Mouse (Mus musculus): ENCODE data around the gene Mrpl4.
A peak's percentile ranks its signal among the peaks of the same experiment; 100 is the strongest.
"Not testable (repeated sequence)": the region's sequence is repeated elsewhere in the genome, so short reads cannot be mapped to it uniquely, and the experiment has no call there.

The Mrpl4 gene

DNA sequence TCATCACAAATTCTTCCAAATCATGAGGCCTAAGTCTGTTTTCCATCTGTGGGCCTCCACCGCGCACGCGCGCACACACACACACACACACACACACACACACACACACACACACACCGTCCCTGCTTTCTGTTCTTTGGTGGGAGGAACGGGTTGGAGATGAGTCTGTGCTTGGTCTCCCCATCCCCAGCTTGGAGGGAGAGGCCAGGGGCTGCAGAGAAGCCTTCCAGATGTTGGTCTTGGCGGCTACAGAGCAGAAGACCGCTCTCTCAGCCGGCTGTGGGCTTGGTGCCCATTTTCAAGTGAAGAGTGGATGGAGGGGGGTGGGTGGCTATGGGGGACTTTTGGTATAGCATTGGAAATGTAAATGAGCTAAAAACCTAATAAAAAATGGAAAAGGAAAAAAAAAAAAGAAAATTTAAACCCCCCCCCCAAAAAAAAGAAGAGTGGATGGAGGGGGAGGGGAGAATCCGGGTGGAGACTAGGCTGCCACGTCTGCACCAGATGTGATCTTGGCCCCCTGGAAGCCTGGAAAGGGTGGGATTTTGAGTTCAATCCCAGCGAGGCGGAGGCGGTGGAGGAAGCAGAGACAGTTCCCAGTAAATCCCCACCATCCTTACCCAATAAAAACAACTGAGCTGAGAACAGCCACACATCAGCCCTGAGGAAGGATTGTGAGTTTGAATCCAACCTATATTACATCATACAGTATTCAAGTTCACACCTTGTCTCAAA is 15.4 kb upstream of the Mrpl4 start:
- DNase-seq, result no peak

DNA sequence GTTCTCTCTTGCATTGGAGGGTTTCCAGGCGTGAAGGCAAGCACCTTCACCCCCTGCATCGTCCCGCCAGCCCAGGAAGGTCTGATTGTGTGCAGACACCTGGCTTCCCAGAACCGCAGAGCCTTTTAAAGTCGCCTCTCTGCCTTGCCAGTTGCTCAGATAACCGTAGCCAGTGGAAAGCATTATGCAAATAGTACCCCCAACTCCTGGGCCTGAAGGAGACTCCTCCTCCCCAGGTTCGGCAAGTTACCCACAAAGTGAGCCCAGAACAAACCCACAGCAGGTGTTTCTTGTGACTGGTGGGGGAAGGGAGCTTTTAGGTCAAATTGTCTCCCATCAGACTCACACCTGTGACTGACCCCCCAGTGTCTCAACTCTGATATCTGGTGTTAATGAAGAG is 14.6 kb upstream of the Mrpl4 start:
- DNase-seq, result no peak

DNA sequence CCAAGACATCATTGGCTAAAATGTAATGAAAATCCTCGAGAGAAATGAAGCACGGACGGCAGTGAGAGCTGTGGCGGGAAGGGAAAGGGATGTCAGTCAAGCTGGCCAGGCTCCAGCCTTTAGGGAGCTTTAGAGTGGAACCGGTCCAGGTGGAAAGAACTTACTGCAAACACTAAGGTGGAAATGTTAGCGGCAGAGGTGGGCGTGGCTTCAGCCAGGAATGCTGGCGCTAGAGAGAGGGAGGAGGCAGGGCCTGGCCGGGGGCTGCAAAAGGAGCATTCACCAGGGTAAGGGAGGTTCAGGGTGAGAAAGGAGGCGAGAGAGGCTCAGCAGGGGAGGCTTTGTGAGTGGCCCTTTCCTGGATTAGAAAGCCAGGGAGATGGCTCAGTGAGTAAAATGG is 11.7 kb upstream of the Mrpl4 start:
- peak; percentile 82 to 85 for DNase-seq

DNA sequence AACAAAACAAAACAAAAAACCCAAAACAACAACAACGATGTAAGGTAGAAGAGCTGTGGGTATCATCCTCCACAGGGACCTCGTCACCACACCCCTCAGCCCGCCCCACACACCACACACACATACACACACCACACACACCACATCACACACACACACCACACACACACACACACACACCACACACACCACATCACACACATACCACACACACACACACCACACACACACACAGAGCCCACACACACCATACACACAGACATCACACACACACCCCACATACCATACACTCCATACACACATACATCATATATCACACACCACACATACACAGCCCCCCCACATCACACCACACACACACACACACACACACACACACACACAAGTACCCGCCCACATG is 11.0 kb upstream of the Mrpl4 start:
- DNase-seq, result no peak

DNA sequence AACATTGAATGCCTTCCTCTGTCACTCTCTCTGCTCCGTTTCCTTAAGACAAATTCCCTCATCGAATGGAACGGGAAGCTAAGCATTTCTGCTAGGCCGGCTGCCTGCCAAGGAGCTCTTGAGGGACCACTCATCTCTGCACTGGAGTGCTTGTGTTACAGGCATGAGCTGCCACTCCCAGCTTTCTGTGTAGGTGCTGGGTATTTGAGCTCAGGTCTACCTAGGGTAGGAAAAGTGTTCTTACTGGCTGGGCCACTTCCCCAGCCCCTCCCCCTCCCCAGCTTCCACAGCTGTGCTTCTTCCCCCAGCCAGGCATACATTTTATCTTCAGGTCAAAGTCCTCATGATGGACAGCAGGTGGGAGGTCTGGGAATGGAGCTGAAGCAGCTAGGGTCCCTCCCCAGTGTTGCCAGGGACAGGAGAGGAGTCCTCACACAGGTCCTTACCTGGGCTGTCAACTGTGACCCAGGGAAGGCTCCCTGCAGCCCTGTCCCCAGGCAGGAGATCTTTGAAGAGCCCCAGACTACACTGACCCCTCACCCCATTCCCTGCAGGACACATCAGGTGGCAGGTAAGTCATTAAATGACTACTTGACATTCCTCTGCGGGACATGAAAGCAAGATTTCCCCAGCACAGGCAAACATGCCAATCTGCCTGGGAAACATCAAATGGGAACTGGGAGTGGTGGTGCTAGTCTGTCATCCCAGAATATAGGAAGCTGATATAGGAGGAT is 9.2 kb upstream of the Mrpl4 start:
- DNase-seq, result no peak

DNA sequence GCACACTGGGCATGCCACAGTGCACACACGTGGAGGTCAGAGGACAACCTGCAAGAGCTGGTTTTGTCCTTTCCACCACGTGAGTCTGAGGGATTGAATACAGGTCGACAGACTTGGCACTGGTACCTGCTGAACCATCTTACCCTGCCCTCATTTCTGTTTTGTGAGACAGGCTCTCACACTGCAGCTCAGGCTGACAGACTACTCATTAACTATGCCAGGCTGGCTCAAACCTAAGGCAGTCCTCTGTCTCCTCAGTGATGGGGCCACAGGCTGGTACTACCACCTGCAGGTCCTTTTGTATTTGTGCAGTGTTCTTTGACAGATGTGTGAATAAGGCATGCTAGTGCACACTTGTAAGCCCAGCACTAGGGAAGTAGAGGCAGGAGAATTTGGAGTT is 7.5 kb upstream of the Mrpl4 start:
- DNase-seq, result peak; percentile 62 to 85

DNA sequence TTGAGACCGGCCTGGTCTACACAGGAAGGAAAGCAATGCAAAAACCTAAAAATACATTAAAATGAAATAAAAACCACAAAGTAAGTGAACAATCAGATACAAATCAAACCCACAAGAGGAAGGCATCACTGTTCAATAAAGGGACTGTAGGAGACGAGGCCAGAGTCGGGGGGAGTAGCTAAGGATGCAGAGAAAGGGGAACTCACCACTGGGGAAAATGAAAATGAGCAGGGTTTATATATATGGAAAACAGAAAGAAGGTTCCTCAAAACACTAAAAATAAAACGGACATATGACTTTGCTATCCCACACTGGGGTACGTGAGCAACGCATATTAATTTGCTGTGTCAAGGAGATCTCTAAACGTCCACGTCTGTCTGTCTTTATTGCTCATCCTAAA is 5.5 kb upstream of the Mrpl4 start:
- no peak for DNase-seq

DNA sequence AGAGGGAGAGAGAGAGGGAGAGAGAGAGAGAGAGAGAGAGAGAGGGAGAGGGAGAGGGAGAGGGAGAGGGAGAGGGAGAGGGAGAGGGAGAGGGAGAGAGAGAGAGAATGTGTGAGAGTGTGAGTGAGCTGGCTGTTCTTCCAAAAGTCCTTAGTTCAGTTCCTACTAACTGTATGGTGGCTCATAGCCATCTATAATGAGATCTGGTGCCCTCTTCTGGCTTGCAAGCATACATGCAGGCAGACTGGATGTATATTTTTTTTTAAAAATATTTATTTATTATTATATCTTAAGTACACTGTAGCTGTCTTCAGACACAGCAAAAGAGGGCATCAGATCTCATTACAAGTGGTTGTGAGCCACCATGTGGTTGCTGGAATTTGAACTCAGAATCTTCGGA is 4.2 kb upstream of the Mrpl4 start:
- DNase-seq, result not testable (repeated sequence)

DNA sequence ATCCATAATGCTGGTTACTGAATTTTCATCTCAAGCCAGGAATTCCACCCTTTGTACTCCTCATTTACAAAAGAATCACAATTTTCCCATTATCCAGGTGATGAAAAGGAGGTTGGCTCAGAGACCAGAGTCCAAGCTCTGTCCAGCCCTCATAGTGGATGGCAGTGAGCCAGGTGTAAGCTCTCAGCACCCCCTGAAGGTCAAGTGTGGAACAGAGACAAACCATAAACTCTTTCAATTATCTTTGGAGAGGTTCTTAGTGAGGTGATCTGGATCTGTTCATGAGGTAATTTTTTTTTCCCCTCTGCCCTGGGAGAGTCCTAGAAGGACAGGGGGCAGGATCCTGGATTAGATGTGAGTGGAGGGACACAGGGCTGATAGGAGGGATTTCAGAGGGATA is 1.7 kb upstream of the Mrpl4 start:
- DNase-seq, result peak; percentile 73 to 77

DNA sequence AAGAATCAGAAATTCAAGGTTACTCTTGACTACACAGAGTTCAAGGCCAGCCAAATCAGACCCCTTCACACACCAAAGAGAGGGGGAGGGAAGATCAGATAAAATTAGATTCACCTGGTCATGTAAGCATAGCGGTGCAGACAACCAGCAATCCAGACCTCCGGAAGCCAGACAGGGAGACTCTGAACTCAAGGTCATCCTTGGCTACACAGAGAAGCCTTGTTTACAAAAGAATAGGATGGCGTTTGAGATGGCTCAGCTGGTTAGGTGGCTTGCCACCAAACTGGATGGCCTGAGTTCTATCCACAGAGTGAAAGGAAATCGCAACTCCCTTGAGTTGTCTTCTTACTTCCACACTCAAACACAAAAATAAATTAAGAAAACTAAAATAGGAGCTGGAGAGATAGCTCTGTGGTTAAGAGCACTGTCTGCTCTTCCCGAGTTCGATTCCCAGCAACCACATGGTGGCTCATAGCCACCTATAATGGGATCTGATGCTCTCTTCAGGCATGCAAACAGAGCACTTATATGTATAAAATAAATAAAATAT is 812 bp upstream of the Mrpl4 start:
- DNase-seq, result no peak

DNA sequence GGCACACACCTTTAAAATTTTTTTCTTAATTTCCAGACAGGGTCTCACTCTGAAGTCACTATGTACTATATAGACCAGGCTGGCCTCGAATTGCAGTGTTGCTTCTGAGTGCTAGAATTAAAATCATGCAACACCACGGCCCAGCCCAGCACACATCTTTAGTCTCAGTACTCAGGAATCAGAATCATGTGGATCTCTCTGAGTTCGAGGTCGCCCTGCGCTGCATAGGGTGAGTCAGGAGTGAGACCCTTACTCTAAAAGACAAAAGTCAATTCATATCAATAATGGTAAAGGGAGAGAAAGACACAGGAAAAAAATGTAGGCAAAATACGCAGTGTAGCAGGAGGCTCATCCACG is 290 bp upstream of the Mrpl4 start:
- no peak for DNase-seq

DNA sequence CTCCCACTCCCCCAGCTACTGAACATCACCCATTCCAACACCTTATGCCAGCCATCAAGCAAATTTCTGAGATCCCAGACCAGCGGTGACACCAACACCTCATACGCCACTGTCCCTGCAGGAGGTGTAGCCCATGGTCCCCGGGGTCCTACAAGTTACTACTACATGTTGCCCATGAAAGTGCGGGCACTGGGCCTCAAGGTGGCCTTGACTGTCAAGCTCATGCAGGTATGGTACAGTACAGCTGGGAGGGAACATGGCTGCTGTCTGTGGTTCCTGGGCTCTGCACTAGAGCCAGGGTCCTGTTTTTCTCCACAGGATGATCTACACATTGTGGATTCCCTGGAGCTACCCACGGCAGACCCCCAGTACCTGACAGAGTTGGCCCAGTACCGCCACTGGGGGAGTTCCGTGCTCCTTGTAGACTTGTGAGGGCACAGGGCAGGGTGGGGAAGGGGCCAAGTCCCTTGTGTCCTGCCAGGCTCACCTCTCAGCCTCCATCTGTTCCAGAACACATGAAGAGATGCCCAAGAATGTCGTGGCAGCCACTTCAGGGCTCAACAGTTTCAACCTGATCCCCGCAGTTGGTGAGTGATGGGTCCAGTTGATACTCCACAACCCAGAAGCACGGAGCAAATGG is 4.9 kb downstream of the Mrpl4 start:
- no peak for DNase-seq

DNA sequence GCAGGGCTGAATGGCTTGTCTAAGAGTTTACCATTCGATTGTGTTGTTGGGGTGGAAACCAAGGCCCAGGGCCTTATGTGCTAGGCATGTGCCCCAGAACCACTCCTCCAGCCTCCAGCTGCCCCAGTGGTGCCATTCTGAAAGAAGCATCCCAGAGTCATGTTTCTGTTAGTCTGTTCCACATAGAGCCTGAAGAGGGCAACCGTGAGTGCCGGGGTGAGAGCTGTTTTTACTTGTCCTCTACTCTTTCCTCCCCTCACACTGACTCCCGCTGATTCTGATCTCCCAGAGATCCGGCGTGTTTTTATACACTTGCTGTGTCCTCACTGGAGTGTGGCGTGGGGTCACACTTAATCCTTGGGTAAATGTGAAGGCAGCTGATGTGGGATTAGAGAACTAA is 5.5 kb downstream of the Mrpl4 start:
- no peak for DNase-seq

DNA sequence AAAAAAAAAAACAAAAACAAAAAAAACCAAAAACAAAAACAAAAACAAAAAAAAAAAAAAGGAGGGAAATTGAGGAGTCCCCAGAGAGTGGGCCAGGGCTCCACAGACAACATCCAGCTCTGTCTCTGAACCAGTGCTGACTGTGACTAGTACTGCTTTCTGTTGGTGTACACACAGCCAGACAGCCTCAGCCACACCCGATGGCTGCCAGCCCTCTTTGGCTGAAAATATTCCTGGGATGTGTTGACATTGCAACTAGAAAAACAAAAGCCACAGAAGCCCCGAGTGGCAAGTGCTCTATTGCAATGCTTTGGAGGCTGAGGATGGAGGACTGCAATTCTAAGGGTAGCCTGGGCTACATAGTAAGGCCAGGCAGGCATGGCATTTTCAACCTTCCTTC is 7.8 kb downstream of the Mrpl4 start:
- no peak for DNase-seq

DNA sequence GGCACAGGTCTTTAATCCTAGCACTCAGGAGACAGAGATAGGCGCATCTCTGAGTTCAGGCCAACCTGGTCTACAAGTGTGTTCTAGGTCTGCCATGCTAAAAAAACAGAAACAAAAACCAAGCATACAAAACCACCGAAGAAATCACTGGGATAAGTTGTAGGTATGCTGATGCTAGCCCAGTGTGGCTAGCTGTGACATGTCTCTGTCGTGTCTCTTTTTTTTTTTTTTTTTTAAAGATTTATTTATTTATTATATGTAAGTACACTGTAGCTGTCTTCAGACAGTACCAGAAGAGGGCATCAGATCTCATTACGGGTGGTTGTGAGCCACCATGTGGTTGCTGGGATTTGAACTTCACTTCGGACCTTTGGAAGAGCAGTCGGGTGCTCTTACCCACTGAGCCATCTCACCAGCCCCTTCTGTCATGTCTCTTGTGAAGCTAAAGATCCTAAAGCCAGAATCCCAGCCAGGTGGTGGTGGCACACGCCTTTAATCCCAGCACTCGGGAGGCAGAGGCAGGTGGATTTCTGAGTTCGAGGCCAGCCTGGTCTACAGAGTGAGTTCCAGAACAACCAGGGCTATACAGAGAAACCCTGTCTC is 8.5 kb downstream of the Mrpl4 start:
- DNase-seq, result not testable (repeated sequence)

DNA sequence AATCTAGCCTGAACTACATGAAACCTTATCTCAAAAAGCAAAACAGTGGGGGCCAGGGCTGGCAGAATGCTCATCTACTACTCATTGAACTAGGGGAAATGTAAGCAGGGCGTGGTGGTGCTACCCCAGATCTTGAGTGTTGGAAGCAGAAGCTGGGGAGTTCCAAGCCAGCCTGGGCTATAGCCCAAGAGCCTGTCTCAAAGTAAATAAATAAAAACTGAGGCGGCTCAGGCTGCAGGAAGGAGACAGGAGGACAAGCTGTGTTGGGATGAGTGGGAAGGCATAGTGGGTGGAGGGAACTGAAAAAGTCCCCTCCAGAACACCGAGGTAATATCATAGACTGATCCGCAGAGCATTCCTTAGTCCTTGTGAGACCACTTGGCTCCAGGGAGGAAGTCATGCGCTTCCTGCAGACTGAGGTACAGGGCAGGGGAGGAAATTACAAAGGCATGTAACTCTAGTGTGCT is 9.3 kb downstream of the Mrpl4 start:
- peak; percentile 51 to 73 for DNase-seq

DNA sequence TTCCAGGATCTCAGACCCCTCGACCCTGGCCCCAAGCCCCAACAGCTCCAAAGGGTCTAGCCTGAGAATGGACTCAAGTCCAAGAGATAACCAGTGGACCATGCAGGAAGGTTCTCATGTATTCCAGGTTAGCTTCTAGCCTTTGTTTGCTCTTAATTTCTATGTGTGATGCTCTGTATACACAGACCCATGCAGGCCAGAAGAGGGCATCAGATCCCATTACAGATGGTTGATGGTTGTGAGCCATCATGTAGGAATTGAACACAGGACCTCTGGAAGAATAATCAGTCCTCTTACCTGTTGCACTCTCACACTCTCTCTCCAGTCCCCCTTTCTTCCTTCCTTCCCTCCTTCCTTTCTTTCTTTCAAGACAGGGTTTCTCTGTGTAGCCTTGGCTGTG is 9.8 kb downstream of the Mrpl4 start:
- no peak for DNase-seq

DNA sequence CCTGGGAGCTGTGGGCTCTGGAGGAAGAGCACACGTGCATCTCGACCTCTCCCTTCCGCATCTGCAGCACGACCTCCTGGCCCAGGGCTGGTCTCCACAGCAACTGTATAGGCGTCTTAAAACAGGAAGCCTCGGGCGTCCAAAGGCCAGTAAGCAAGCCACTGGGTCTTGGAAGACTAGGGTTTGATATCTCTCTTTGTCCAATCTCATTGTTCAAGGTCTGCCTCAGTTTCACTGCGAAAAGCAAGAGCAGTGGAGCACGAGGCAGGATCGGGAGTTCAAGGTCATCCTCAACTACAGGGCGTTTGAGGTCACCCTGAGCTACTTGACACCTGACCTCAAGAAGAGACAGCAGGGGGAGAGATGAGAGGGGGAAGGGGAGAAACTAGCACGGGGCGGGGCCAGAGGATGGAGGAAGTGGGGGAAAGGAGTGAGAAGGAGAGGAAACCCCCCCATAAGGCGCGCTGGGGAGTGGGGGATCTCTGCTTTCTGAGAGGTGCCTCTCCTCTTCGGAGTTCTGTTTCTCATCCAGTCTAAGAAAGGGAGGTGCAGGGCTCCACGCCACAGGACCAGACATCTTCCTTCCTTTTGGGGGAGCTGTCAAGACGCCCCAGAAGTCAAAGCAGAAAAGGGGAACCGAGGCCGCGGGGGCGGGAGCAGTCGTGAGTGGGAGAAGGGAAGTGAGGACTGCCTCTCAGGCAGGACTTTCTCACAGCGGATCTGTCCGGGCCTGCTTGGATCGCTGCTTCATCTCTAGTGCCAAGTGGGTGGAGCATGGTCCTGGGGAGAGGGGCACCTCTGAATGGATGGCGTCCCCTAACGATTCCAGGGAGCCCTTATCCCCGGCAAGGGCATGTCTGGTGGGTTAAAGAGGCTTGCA is 12.4 kb downstream of the Mrpl4 start:
- DNase-seq, result peak; percentile 69 to 84

DNA sequence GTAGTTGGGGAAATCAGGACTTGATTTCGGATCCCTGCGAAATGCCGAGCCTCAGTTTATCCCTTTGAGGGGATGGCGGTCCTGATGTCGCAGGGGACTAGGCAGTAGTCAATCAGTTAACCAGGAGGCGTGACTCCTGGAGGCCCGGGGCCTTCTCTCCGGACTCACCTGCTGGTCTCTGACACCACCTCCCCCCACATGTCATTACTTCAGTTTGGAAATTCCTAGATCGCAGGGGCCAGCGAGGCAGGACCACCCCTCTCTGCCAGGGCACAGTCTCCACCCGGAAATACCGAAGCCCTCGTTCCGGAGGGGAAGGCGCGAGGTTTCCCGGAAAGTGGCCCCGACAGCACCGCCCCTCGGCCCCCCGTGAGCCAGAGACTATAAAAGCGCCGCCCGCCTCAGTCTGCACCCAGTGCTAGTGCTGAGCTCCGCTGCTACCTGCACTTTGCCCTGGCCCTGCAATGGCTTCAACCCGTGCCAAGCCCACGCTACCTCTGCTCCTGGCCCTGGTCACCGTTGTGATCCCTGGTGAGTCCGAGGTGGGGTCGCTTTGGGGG is 13.1 kb downstream of the Mrpl4 start, which contains the start of gene Icam1:
Gene Icam1, plus strand, starts transcription at position 415 of the 560 bp plus-strand sequence.
- peak; percentile 90 to 93 for DNase-seq

DNA sequence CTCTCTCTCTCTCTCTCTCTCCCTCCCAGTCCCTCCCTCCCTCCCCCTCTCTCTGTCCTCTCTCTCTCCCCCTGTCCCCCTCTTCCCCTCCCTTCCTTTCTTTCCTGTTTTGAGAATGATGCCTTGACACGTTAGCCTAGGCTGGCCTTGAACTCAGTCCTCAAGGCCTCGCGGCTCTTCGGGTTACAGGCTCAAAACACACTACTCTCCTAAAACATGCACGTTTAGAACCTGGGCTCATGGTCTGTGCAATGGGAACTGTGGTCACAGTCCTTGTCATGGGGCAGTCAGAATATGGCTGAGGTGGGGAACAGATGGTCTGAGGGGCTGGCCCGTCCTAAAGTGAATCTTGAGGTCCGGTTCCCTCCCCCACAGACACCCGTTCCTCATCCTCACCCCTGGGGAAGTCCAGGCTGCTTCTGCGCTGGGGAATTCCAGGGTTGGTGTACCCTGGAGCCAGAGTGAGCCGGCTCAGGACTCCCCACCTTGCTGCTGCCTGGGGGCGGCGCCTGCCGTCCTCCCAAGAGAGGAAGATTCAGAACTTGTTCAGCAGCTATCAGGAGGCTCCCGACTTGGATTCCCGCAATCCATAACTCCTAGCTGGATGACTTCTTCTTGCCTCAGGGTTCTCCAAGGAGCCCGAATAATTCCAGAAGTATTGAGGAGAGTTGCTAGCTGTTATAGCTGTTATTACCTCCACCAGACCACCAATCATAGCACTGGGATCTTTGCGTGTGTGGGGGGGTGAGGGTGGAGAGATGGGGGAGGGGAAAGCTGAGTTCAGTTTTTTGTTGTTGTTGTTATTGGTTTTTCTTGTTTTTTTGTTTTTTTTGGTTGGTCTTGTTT is 14.0 kb downstream of the Mrpl4 start:
- DNase-seq, result peak in 1 of 2 experiments; percentile 50

DNA sequence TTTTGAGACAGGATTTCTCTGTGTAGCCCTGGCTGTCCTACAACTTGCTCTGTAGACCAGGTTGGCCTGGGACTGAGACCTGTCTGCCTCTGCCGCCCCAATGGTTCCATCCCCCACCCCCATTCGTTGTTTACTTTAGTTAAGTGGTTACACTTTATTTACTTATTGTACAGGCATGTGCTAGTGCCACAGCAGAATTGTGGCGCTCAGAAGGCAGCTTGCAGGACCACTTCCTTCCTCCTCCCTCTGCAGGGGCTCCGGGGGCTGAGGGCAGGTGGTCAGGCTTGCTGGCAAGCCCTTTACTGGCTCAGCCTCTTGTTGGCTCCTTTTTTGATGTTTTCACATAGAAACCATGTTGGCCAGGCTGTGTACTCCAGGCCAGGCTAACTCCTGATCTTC is 14.6 kb downstream of the Mrpl4 start:
- no peak for DNase-seq
